Mouse (Mus musculus) C2C12 (cell line): ENCODE data around the gene 5031439G07Rik.

Source experiments
- CTCF ChIP-seq: IDR thresholded peaks from one replicate; pipeline ENCODE4 v1.5.1; 2011; ENCODE audit not compliant: control insufficient read depth, insufficient read depth, insufficient read length
- USF1 ChIP-seq: IDR thresholded peaks from one replicate; pipeline ENCODE4 v1.6.1; 2011; ENCODE audit warnings: low read depth, mild to moderate bottlenecking, control low read depth, moderate library complexity

GRCm38 (mm10) chr15:84960692-84961091 is 27.7 kb downstream of the 5031439G07Rik start:
- TF ChIP-seq CTCF, result no peak
- no peak for TF ChIP-seq USF1
